Mouse (Mus musculus): ENCODE measurements around the gene Aspdh. TPM values are rescaled to one million over a fixed set of nuclear protein-coding genes. Genes with fewer than 3 reads are reported as not detected.

Gene Aspdh
- polyA plus RNA-seq, 1 experiment from 2014 or later = 1.1 TPM

GRCm38 (mm10) chr7:44495992-44496770 lies 31.0 kb downstream of the Aspdh start, which contains the start of the genes Emc10 and Fam71e1:
Gene Emc10 (minus strand): TSS chr7:44496529.
Gene Fam71e1 (plus strand): TSS chr7:44496581.
- Histone ChIP-seq H3K36me3 (ENCODE audit: control insufficient read depth, insufficient read depth, low read length) (peaks cover 19% of the 10 kb centered on the region), H3K4me3 (ENCODE audit: low read depth, low read length) (peak within 1 kb of the TSS; percentile 56), H3K9ac (replicated peaks; ENCODE audit: low read depth, low read length) (peak within 1 kb of the TSS; percentile 62), H3K27ac (ENCODE audit: low read length) (peak within 1 kb of the TSS; percentile 87), H3K4me1 (ENCODE audit: control insufficient read depth, insufficient read depth, low read length) (peaks cover 16% of the 10 kb centered on the region; the same call in 1 of the 2 replicates), H3K4me2 (replicated peaks; ENCODE audit: low read depth, low read length) (peak within 1 kb of the TSS; percentile 61), H3K27me3 (ENCODE audit: control insufficient read depth, insufficient read depth, low read length) (no peaks in the 10 kb centered on the region), H3K9me3 (ENCODE audit: control insufficient read depth, low read depth, low read length) (no peaks in the 10 kb centered on the region)
- under 1% methylated on average over 58 of the region's 58 CpGs for WGBS
- peak; percentile 96 for ATAC-seq (ENCODE audit: insufficient number of reproducible peaks, insufficient read depth, low FRiP score, low read depth)

DNA sequence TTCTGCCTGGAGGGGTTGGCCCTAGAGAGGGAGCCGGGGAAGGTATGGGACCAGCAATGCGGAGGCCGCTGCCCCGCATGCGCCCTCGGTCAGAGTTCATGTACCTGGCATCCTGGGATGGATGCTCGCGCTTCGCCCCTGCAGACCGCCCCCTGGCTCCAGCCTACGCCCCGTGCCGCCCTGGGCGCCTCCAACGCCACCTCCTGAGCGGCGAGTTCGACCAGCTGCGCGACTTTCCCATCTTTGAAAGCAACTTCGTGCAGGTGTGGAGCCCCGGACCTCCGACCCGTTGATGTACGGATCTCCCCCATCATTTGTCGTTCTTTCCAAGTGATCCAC lies 31.5 kb downstream of the Aspdh start:
- Histone ChIP-seq H3K9ac (replicated peaks; ENCODE audit: low read depth, low read length) (peak overlapping the region; percentile 62), H3K27me3 (ENCODE audit: control insufficient read depth, insufficient read depth, low read length) (no peaks in the 10 kb centered on the region), H3K4me3 (ENCODE audit: low read depth, low read length) (peak overlapping the region; percentile 56), H3K27ac (ENCODE audit: low read length) (peak overlapping the region; percentile 66), H3K4me2 (replicated peaks; ENCODE audit: low read depth, low read length) (peak overlapping the region; percentile 61), H3K4me1 (ENCODE audit: control insufficient read depth, insufficient read depth, low read length) (peaks cover 16% of the 10 kb centered on the region; the same call in 1 of the 2 replicates), H3K9me3 (ENCODE audit: control insufficient read depth, low read depth, low read length) (no peaks in the 10 kb centered on the region), H3K36me3 (ENCODE audit: control insufficient read depth, insufficient read depth, low read length) (peaks cover 14% of the 10 kb centered on the region)
- no peak; the same call in 1 of the 2 replicates for ATAC-seq (ENCODE audit: insufficient number of reproducible peaks, insufficient read depth, low FRiP score, low read depth)
- 1% methylated on average over 26 of the region's 26 CpGs for WGBS

- ATAC-seq (ENCODE audit: insufficient number of reproducible peaks, insufficient read depth, low FRiP score, low read depth) = no peak
- peaks cover 16% of the 10 kb centered on the region; the same call in 1 of the 2 replicates for H3K4me1 ChIP-seq (ENCODE audit: control insufficient read depth, insufficient read depth, low read length)
- H3K9ac ChIP-seq (replicated peaks; ENCODE audit: low read depth, low read length) = no peak overlapping the region
- H3K36me3 ChIP-seq (ENCODE audit: control insufficient read depth, insufficient read depth, low read length) = peaks cover 7% of the 10 kb centered on the region
- no peaks in the 10 kb centered on the region for H3K27me3 ChIP-seq (ENCODE audit: control insufficient read depth, insufficient read depth, low read length)
- H3K9me3 ChIP-seq (ENCODE audit: control insufficient read depth, low read depth, low read length) = no peaks in the 10 kb centered on the region
- H3K4me3 ChIP-seq (ENCODE audit: low read depth, low read length) = peak overlapping the region; percentile 56
- H3K4me2 ChIP-seq (replicated peaks; ENCODE audit: low read depth, low read length) = peak overlapping the region; percentile 61
- H3K27ac ChIP-seq (ENCODE audit: low read length) = no peak overlapping the region
- 78% methylated on average over 10 of the region's 10 CpGs for WGBS
These were observed 32.3 kb downstream of the Aspdh start for GRCm38 (mm10) chr7:44497361-44498055.

GRCm38 (mm10) chr7:44498922-44499321 lies 33.7 kb downstream of the Aspdh start:
- no peak overlapping the region for H3K4me2 ChIP-seq (replicated peaks; ENCODE audit: low read depth, low read length)
- H3K4me1 ChIP-seq (ENCODE audit: control insufficient read depth, insufficient read depth, low read length) = peaks cover 16% of the 10 kb centered on the region; the same call in 1 of the 2 replicates
- H3K27ac ChIP-seq (ENCODE audit: low read length) = no peak overlapping the region
- WGBS = 56% methylated on average over 1 of the region's 1 CpGs
- no peaks in the 10 kb centered on the region; the same call in 1 of the 2 replicates for H3K36me3 ChIP-seq (ENCODE audit: control insufficient read depth, insufficient read depth, low read length)
- H3K4me3 ChIP-seq (ENCODE audit: low read depth, low read length) = no peak overlapping the region
- no peak for ATAC-seq (ENCODE audit: insufficient number of reproducible peaks, insufficient read depth, low FRiP score, low read depth)
- H3K9ac ChIP-seq (replicated peaks; ENCODE audit: low read depth, low read length) = no peak overlapping the region
- no peaks in the 10 kb centered on the region for H3K9me3 ChIP-seq (ENCODE audit: control insufficient read depth, low read depth, low read length)
- no peaks in the 10 kb centered on the region for H3K27me3 ChIP-seq (ENCODE audit: control insufficient read depth, insufficient read depth, low read length)

- no peak overlapping the region for H3K4me2 ChIP-seq (replicated peaks; ENCODE audit: low read depth, low read length)
- H3K36me3 ChIP-seq (ENCODE audit: control insufficient read depth, insufficient read depth, low read length) = no peaks in the 10 kb centered on the region
- H3K4me3 ChIP-seq (ENCODE audit: low read depth, low read length) = no peak overlapping the region
- no peaks in the 10 kb centered on the region for H3K27me3 ChIP-seq (ENCODE audit: control insufficient read depth, insufficient read depth, low read length)
- no peak overlapping the region for H3K9ac ChIP-seq (replicated peaks; ENCODE audit: low read depth, low read length)
- ATAC-seq (ENCODE audit: insufficient number of reproducible peaks, insufficient read depth, low FRiP score, low read depth) = no peak
- no peaks in the 10 kb centered on the region for H3K9me3 ChIP-seq (ENCODE audit: control insufficient read depth, low read depth, low read length)
- H3K4me1 ChIP-seq (ENCODE audit: control insufficient read depth, insufficient read depth, low read length) = peaks cover 15% of the 10 kb centered on the region; the same call in 1 of the 2 replicates
- 52% methylated on average over 20 of the region's 20 CpGs for WGBS
- no peak overlapping the region for H3K27ac ChIP-seq (ENCODE audit: low read length)
These were observed 34.9 kb downstream of the Aspdh start for GRCm38 (mm10) chr7:44500046-44500445.

GRCm38 (mm10) chr7:44501563-44502115 lies 36.4 kb downstream of the Aspdh start:
- Histone ChIP-seq H3K36me3 (ENCODE audit: control insufficient read depth, insufficient read depth, low read length) (no peaks in the 10 kb centered on the region), H3K9ac (replicated peaks; ENCODE audit: low read depth, low read length) (no peak overlapping the region), H3K27me3 (ENCODE audit: control insufficient read depth, insufficient read depth, low read length) (no peaks in the 10 kb centered on the region), H3K4me1 (ENCODE audit: control insufficient read depth, insufficient read depth, low read length) (peaks cover 7% of the 10 kb centered on the region; the same call in 1 of the 2 replicates), H3K27ac (ENCODE audit: low read length) (no peak overlapping the region), H3K4me2 (replicated peaks; ENCODE audit: low read depth, low read length) (no peak overlapping the region), H3K9me3 (ENCODE audit: control insufficient read depth, low read depth, low read length) (no peaks in the 10 kb centered on the region), H3K4me3 (ENCODE audit: low read depth, low read length) (no peak overlapping the region)
- 40% methylated on average over 5 of the region's 5 CpGs for WGBS
- no peak for ATAC-seq (ENCODE audit: insufficient number of reproducible peaks, insufficient read depth, low FRiP score, low read depth)

DNA sequence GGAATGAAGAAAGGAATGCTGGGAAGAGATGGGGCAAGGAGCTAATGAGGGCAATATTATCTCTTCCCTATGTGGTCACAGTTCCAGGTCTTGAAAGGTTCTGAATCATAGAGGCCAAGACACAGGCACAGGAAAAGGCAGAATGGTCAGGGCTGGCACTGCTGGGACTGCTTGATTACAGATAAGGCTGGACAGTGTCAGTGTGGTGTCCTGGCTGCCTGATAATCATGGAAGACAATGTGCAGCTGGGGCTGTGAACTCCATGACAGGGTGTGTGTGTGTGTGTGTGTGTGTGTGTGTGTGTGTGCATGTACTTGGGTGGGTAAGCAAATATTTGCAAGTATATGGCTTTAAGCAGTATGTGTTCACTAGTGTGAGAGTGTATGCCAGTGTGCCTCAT lies 42.3 kb downstream of the Aspdh start:
- H3K27ac ChIP-seq (ENCODE audit: low read length) = no peak overlapping the region
- no peak overlapping the region for H3K4me3 ChIP-seq (ENCODE audit: low read depth, low read length)
- ATAC-seq (ENCODE audit: insufficient number of reproducible peaks, insufficient read depth, low FRiP score, low read depth) = no peak
- no peaks in the 10 kb centered on the region for H3K4me1 ChIP-seq (ENCODE audit: control insufficient read depth, insufficient read depth, low read length)
- H3K4me2 ChIP-seq (replicated peaks; ENCODE audit: low read depth, low read length) = no peak overlapping the region
- H3K9ac ChIP-seq (replicated peaks; ENCODE audit: low read depth, low read length) = no peak overlapping the region
- no peaks in the 10 kb centered on the region for H3K27me3 ChIP-seq (ENCODE audit: control insufficient read depth, insufficient read depth, low read length)
- no peaks in the 10 kb centered on the region for H3K9me3 ChIP-seq (ENCODE audit: control insufficient read depth, low read depth, low read length)
- no peaks in the 10 kb centered on the region for H3K36me3 ChIP-seq (ENCODE audit: control insufficient read depth, insufficient read depth, low read length)

All from stomach, embryonic 14.5 days (tissue).